Mouse (Mus musculus) mesoderm, embryonic 11.5 days (tissue): ENCODE results near the gene Olfr3.

Source experiments
- DNase-seq: peaks from one replicate; pipeline ENCODE4 v3.0.0-alpha.2; 2012; ENCODE audit warnings: low read depth, low spot score

Gene Olfr3

DNA sequence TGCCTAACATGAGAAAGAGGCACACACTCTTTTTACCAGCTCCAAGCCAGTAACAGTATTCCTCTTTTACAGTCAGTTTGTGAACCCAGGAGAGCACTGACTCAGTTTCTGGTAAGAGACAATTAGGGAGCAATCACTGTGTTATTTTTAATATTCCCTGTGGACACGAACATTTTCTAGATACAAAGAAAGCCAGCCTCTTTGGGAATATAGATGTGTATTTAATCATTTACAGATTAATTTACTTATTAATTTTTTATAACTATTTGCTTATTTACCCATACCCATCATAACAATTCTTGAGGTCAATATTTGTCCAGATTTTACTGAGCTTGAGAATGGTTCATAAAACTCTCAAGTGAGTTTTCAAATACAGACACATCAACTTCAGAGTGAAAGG, at the start of gene Olfr3:
Olfr3 (minus strand) TSS at position 101 of the 400 bp plus-strand sequence.
- DNase-seq = no peak

DNA sequence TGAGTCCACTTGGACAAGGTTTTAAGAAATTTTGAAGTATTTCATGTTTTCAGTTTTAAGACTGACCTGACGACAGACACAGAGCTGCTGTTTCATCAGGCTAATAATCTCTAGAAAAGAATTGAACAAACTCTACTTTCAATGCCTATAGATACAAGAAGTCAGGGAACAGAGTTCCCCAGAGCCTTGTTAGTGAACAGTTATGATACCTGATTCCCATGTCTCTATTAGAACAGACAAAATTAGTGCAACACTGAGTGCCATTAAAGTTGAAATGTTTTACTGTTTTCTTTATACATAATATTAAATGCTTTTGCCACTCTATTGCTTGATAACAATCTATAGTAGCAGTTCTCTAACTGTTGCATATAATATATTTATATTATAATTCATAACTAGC, 45.7 kb upstream of the Olfr3 start, which contains the start of gene Olfr351:
Olfr351 (minus strand) TSS at position 101 of the 400 bp plus-strand sequence.
- DNase-seq = no peak

DNA sequence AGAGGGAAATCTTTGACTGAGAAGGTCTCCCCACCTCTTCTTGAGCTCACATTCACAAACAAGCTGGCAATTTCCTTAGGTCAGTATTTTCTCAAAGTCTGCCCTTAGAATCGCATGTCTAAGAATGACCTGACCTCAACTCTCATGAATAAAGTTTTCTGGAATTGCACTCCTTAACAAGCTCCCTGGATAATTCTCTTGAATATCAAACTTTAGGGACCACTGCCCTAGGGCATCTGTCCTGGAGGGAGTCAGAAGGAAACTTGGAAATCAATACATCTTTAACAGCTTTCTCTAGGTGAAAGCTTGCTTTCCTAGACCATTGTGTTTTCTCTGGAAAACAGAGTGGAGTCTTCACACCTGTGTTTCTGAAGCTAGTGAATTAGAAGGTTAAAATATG, 29.2 kb upstream of the Olfr3 start, which contains the start of gene Olfr350:
Olfr350 (plus strand) TSS at position 301 of the 400 bp plus-strand sequence.
- DNase-seq = no peak

DNA sequence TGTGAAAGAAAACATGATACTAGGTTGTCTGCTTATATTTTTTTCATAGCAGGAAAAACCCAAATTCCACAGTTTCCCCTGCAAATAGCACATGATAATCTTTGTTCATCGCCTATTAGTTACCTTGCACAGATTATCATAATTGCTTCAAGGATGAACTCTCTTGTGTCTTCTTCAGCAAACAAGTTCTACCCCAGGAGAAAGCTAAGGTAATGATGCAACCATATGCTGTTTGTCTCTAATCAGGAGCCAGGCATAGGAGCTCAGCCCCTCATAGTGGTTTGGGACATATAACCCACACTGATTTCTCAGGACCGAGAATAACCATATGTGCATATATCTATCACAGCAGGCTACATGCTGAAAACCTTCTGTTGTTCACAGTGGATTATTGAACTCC, 26.6 kb downstream of the Olfr3 start, which contains the start of gene Olfr50:
Olfr50 (plus strand) TSS at position 301 of the 400 bp plus-strand sequence.
- DNase-seq = no peak

- DNase-seq = no peak
These were observed 32.9 kb downstream of the Olfr3 start, which contains the start of gene Olfr348 for GRCm38 (mm10) chr2:36783976-36784375. Gene Olfr348, plus strand, starts transcription at chr2:36784276.
